Mouse (Mus musculus) myocyte (in vitro differentiated cells): Measurements from ENCODE around the gene Adsl. TPM values are rescaled to one million over a fixed set of nuclear protein-coding genes. Genes with fewer than 3 reads are reported as not detected.

Experiments used
- H3K27me3 ChIP-seq: one replicate; pipeline ENCODE4 v1.6.1; 2011; ENCODE audit not compliant: control insufficient read depth, insufficient read depth, insufficient read length
- H3K36me3 ChIP-seq: one replicate; pipeline ENCODE4 v1.6.1; 2011; ENCODE audit not compliant: control insufficient read depth, insufficient read depth
- H3K4me2 ChIP-seq: one replicate; pipeline ENCODE4 v1.6.1; 2011; ENCODE audit warnings: low read depth, control low read depth
- H3K4me3 ChIP-seq: one replicate; pipeline ENCODE4 v1.5.1; 2011; ENCODE audit warnings: mild to moderate bottlenecking, control low read depth, moderate library complexity
- H3K79me2 ChIP-seq: one replicate; pipeline ENCODE4 v1.6.1; 2011; ENCODE audit not compliant: control insufficient read depth, insufficient read depth
- H3ac ChIP-seq: one replicate; pipeline ENCODE4 v1.6.1; 2011; ENCODE audit not compliant: control insufficient read depth, insufficient read length
- CEBPB ChIP-seq: IDR thresholded peaks from 2 replicates; pipeline ENCODE4 v1.6.1; 2011; ENCODE audit warnings: mild to moderate bottlenecking, moderate library complexity; ENCODE audit not compliant: poor library complexity, insufficient read depth, severe bottlenecking
- E2F4 ChIP-seq: IDR thresholded peaks from one replicate; pipeline ENCODE4 v1.6.1; 2011; ENCODE audit warnings: mild to moderate bottlenecking, control low read depth, moderate library complexity; ENCODE audit not compliant: insufficient read depth
- MAX ChIP-seq: IDR thresholded peaks from one replicate; pipeline ENCODE4 v1.6.1; 2011; ENCODE audit warnings: low read depth, mild to moderate bottlenecking, control low read depth
- MYOD1 ChIP-seq, 3 experiments: IDR thresholded peaks; one replicate each; pipeline ENCODE4 v1.6.1; 2011; ENCODE audit warnings: control low read depth in 2 of 3, low read depth in 2 of 3, mild to moderate bottlenecking in 2 of 3, moderate library complexity in 1 of 3; ENCODE audit not compliant: insufficient read length in 2 of 3, control insufficient read depth in 1 of 3
- MYOG ChIP-seq, 3 experiments: IDR thresholded peaks; one replicate each; pipeline ENCODE4 v1.6.1; 2011; ENCODE audit warnings: control low read depth in 2 of 3, low read depth in 2 of 3, mild to moderate bottlenecking in 2 of 3; ENCODE audit not compliant: insufficient read length in 2 of 3, control insufficient read depth in 1 of 3, insufficient read depth in 1 of 3
- POLR2A ChIP-seq: IDR thresholded peaks from one replicate; pipeline ENCODE4 v1.6.1; 2011; ENCODE audit warnings: low read depth, mild to moderate bottlenecking, control low read depth, moderate library complexity; ENCODE audit not compliant: insufficient read length
- POLR2AphosphoS2 ChIP-seq: IDR thresholded peaks from one replicate; pipeline ENCODE4 v1.6.1; 2011; ENCODE audit warnings: low read depth, control low read depth; ENCODE audit not compliant: insufficient read length
- REST ChIP-seq: IDR thresholded peaks from one replicate; pipeline ENCODE4 v1.6.1; 2011; ENCODE audit warnings: mild to moderate bottlenecking, control low read depth, moderate library complexity; ENCODE audit not compliant: insufficient read depth, insufficient read length
- SRF ChIP-seq: IDR thresholded peaks from one replicate; pipeline ENCODE4 v1.6.1; 2011; ENCODE audit warnings: low read depth; ENCODE audit not compliant: control insufficient read depth, insufficient read length
- TCF12 ChIP-seq: IDR thresholded peaks from one replicate; pipeline ENCODE4 v1.6.1; 2011; ENCODE audit warnings: mild to moderate bottlenecking, control low read depth; ENCODE audit not compliant: poor library complexity, insufficient read depth, severe bottlenecking
- TCF3 ChIP-seq: IDR thresholded peaks from one replicate; pipeline ENCODE4 v1.6.1; 2011; ENCODE audit warnings: low read depth, control low read depth; ENCODE audit not compliant: insufficient read length
- USF1 ChIP-seq: IDR thresholded peaks from one replicate; pipeline ENCODE4 v1.6.1; 2011; ENCODE audit warnings: low read depth, mild to moderate bottlenecking, control low read depth, moderate library complexity
- polyA plus RNA-seq: library from polyadenylated mRNA; unstranded; fragments of >200 nt; fragmentation: generic; extraction: Trizol; gene quantifications from one replicate; pipeline ENCODE4 v1.2.1, GENCODE M21; 2012; ENCODE audit warnings: missing spikeins

Adsl gene
- polyA plus RNA-seq, 1 experiment = 151 TPM

GRCm38 (mm10) chr15:81015068-81015744 lies 66.9 kb downstream of the Adsl start:
- Histone ChIP-seq H3K4me2 (no peak overlapping the region), H3K27me3 (no peaks in the 10 kb centered on the region), H3K36me3 (peaks cover 32% of the 10 kb centered on the region), H3ac (no peak overlapping the region), H3K79me2 (no peaks in the 10 kb centered on the region), H3K4me3 (no peak overlapping the region)
- TF ChIP-seq MYOD1 (IDR thresholded peaks at IDR 0.05; ENCODE audit: control insufficient read depth in 1 of 3, insufficient read length in 2 of 3, low read depth in 2 of 3) (no peak), REST (no peak), POLR2AphosphoS2 (no peak), MYOG (IDR thresholded peaks at IDR 0.05; ENCODE audit: control insufficient read depth in 1 of 3, insufficient read depth in 1 of 3, insufficient read length in 2 of 3, low read depth in 2 of 3) (no peak), USF1 (no peak), TCF12 (no peak), E2F4 (no peak), TCF3 (no peak), CEBPB (no peak), SRF (no peak), MAX (no peak), POLR2A (no peak)

GRCm38 (mm10) chr15:81016488-81016887 lies 68.2 kb downstream of the Adsl start:
- no peak for TF ChIP-seq POLR2AphosphoS2
- peak; percentile 19 for TF ChIP-seq POLR2A
- no peak for TF ChIP-seq MYOG (IDR thresholded peaks at IDR 0.05; ENCODE audit: control insufficient read depth in 1 of 3, insufficient read depth in 1 of 3, insufficient read length in 2 of 3, low read depth in 2 of 3)
- no peak for TF ChIP-seq REST
- Histone ChIP-seq H3K36me3 (peaks cover 44% of the 10 kb centered on the region), H3K27me3 (no peaks in the 10 kb centered on the region), H3K4me3 (no peak overlapping the region), H3K79me2 (no peaks in the 10 kb centered on the region), H3K4me2 (no peak overlapping the region), H3ac (no peak overlapping the region)

GRCm38 (mm10) chr15:81017308-81017707 lies 69.0 kb downstream of the Adsl start:
- H3K27me3 ChIP-seq = no peaks in the 10 kb centered on the region
- no peak overlapping the region for H3ac ChIP-seq
- H3K79me2 ChIP-seq = no peaks in the 10 kb centered on the region
- H3K4me3 ChIP-seq = no peak overlapping the region
- TF ChIP-seq USF1 = no peak
- no peak for TF ChIP-seq SRF
- TF ChIP-seq MAX = no peak
- TF ChIP-seq MYOD1 (IDR thresholded peaks at IDR 0.05; ENCODE audit: control insufficient read depth in 1 of 3, insufficient read length in 2 of 3, low read depth in 2 of 3) = no peak
- TF ChIP-seq TCF3 = no peak
- TF ChIP-seq CEBPB = no peak
- TF ChIP-seq TCF12 = no peak
- TF ChIP-seq POLR2AphosphoS2 = no peak
- H3K4me2 ChIP-seq = no peak overlapping the region
- peaks cover 52% of the 10 kb centered on the region for H3K36me3 ChIP-seq

Other genes starting within 250 kb of the Adsl start
- 8.9 TPM for gene Tnrc6b, start 237.2 kb upstream of the Adsl start, polyA plus RNA-seq
- gene Sgsm3, start 29.3 kb downstream of the Adsl start, polyA plus RNA-seq = 32.3 TPM
- gene Mrtfa, start 242.3 kb downstream of the Adsl start, polyA plus RNA-seq = 36.0 TPM